Mouse (Mus musculus) liver, postnatal 0 days (tissue): ENCODE results near the gene Cxcr6. TPM values are rescaled to one million over a fixed set of nuclear protein-coding genes. Genes with fewer than 3 reads are reported as not detected.
A peak's percentile ranks its signal among the peaks of the same experiment; 100 is the strongest.

ENCODE experiments used
- ATAC-seq: fragments of 200-750 bp; cut with Nextera tagmentation; 2 replicates; pipeline ENCODE4 v1.8.0; 2017; ENCODE audit warnings: mild to moderate bottlenecking, moderate library complexity
- DNase-seq: peaks from one replicate; pipeline ENCODE4 v3.0.0-alpha.2; 2016
- H3K27ac ChIP-seq: fragments of 300-500 bp; sonication (generic); 2 replicates; pipeline ENCODE4 v1.5.1; 2014; ENCODE audit warnings: antibody characterized with exemption, moderate library complexity, mild to moderate bottlenecking, low read depth
- H3K27me3 ChIP-seq: fragments of 300-500 bp; sonication (generic); 2 replicates; pipeline ENCODE4 v1.6.1; 2014; ENCODE audit warnings: low read length, control low read depth, mixed read lengths; ENCODE audit not compliant: insufficient read depth
- H3K36me3 ChIP-seq: fragments of 300-500 bp; sonication (generic); replicated peaks from 2 replicates; pipeline ENCODE4 v1.6.1; 2014; ENCODE audit warnings: mild to moderate bottlenecking, control low read depth, low read length, moderate library complexity, mixed read lengths; ENCODE audit not compliant: insufficient read depth
- H3K4me1 ChIP-seq: fragments of 300-500 bp; sonication (generic); 2 replicates; pipeline ENCODE4 v1.6.1; 2014; ENCODE audit warnings: antibody characterized with exemption, mild to moderate bottlenecking, control low read depth; ENCODE audit not compliant: insufficient read depth
- H3K4me2 ChIP-seq: fragments of 300-500 bp; sonication (generic); 2 replicates; pipeline ENCODE4 v1.6.1; 2014; ENCODE audit warnings: low read depth, mild to moderate bottlenecking, low read length, moderate library complexity, mixed read lengths
- H3K4me3 ChIP-seq: fragments of 300-500 bp; sonication (generic); 2 replicates; pipeline ENCODE4 v1.5.1; 2014; ENCODE audit warnings: low read depth, low read length
- H3K9ac ChIP-seq: fragments of 300-500 bp; sonication (generic); replicated peaks from 2 replicates; pipeline ENCODE4 v1.6.1; 2014; ENCODE audit warnings: mild to moderate bottlenecking, moderate library complexity
- H3K9me3 ChIP-seq: fragments of 300-500 bp; sonication (generic); 2 replicates; pipeline ENCODE4 v1.6.1; 2016; ENCODE audit warnings: mild to moderate bottlenecking, control low read depth, low read length, mixed read lengths
- CTCF ChIP-seq: sonication (generic); IDR thresholded peaks from 2 replicates; pipeline ENCODE4 v1.5.1; 2016; ENCODE audit warnings: antibody characterized with exemption, low read depth
- EP300 ChIP-seq: IDR thresholded peaks from 2 replicates; pipeline ENCODE4 v1.6.1; 2016; ENCODE audit warnings: antibody characterized with exemption, low read depth, mild to moderate bottlenecking
- WGBS: fragments of 180-500 bp; shearing (Covaris S2); extraction: QIAGEN DNeasy Blood & Tissue Kit; methylation state at CpG from one replicate; pipeline ENCODE4 v1.1.7; 2014; ENCODE audit not compliant: insufficient replicate concordance; 5-methylcytosine and 5-hydroxymethylcytosine counted together
- polyA plus RNA-seq: library from polyadenylated mRNA; unstranded; fragments of >200 nt; fragmentation: Nextera tagmentation; extraction: Ambion mirVana; gene quantifications from 2 replicates; pipeline ENCODE4 v1.2.1, GENCODE M21; 2015

Cxcr6 gene
- polyA plus RNA-seq, 1 experiment from 2014 or later: 0.56 TPM

DNA sequence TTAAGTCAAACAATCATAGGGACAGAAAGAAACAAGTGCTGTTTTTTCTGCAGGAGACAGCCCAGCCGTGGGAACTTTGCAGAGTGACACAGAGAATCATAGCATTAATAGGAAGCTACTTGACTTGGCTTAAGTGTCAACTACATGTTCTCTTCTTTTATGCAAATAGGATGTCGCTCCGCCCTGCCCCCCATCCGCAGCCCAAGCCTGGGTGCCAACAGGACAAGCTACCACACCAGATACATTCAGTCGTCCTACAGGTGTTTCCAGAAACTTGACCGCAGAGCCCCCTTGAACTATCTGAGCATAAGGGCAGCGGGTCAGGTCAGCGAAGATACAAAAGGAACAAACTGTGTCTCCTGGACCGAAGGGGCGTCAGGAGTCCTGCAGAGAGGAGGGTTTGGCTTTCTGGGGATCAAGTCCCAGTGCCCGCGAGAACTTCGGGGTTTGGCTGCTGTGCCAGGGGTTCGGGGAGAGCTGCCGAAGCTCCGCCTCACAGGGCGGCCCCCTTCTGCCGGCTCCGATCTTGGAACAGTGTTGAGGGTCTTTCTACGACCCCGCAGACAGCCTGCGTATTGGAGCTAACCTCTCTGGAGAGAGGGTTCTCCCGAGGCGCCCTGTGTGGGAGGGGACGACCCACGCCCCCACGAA lies 44.9 kb downstream of the Cxcr6 start:
- under 1% methylated on average over 27 of the region's 27 CpGs for WGBS
- ATAC-seq: peak; percentile 63

DNA sequence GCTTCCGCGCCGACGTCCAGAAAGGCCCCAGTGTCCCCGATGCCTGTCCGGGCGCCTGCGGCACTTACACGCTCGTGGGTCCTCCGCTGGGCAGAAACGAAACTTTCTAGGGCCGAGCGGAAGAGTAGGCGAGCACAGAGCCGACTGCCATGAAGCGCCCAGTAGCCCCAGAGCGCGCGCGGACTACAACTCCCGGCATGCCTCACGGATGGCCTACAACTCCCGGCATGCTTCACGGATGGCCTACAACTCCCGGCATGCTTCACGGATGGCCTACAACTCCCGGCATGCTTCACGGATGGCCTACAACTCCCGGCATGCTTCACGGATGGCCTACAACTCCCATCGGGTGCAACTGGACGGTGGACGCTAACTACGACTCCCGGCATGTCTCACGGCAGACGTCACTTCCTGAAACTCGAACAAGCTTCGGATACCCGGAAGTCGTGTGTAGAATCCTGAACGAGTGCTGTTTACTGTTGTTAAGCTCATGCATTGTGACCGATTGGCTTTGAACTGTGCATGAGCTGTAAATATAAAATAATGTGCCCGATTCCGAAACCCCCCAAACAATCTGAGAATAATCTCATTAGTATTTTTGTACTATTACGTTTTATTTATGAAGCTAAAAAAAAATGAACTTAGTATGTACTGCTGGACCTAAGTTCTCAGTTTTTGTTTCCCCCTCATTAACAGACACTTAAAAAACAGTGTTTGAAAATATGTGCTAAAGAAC lies 45.6 kb downstream of the Cxcr6 start, which contains the start of gene Fyco1:
Gene Fyco1 (minus strand): TSS at position 187 of the 736 bp plus-strand sequence.
- peak; percentile 92 for ATAC-seq
- TF ChIP-seq CTCF (no peak), EP300 (peak; percentile 48; the same call in 1 of the 2 replicates)
- under 1% methylated on average over 47 of the region's 47 CpGs for WGBS
- Histone ChIP-seq H3K27me3 (no peaks in the 10 kb centered on the region), H3K27ac (peak within 1 kb of the TSS; percentile 97), H3K4me1 (peaks cover 20% of the 10 kb centered on the region), H3K9me3 (no peaks in the 10 kb centered on the region), H3K4me2 (peak within 1 kb of the TSS; percentile 76), H3K36me3 (no peaks in the 10 kb centered on the region), H3K4me3 (peak within 1 kb of the TSS; percentile 75), H3K9ac (peak within 1 kb of the TSS; percentile 91)
- DNase-seq: peak; percentile 90

More for the DNA sequence above, 44.9 kb downstream of the Cxcr6 start:
- H3K4me1 ChIP-seq: peaks cover 20% of the 10 kb centered on the region
- peak overlapping the region; percentile 97 for H3K27ac ChIP-seq
- H3K9ac ChIP-seq: peak overlapping the region; percentile 91
- peak overlapping the region; percentile 76 for H3K4me2 ChIP-seq
- no peaks in the 10 kb centered on the region for H3K27me3 ChIP-seq
- H3K9me3 ChIP-seq: no peaks in the 10 kb centered on the region
- TF ChIP-seq CTCF (0 out of 2 replicates have a peak, but pooled peaks have one; percentile 2), EP300 (0 out of 2 replicates have a peak, but pooled peaks have one; percentile 4)
- no peaks in the 10 kb centered on the region for H3K36me3 ChIP-seq
- H3K4me3 ChIP-seq: peak overlapping the region; percentile 75
- peak; percentile 80 for DNase-seq

DNA sequence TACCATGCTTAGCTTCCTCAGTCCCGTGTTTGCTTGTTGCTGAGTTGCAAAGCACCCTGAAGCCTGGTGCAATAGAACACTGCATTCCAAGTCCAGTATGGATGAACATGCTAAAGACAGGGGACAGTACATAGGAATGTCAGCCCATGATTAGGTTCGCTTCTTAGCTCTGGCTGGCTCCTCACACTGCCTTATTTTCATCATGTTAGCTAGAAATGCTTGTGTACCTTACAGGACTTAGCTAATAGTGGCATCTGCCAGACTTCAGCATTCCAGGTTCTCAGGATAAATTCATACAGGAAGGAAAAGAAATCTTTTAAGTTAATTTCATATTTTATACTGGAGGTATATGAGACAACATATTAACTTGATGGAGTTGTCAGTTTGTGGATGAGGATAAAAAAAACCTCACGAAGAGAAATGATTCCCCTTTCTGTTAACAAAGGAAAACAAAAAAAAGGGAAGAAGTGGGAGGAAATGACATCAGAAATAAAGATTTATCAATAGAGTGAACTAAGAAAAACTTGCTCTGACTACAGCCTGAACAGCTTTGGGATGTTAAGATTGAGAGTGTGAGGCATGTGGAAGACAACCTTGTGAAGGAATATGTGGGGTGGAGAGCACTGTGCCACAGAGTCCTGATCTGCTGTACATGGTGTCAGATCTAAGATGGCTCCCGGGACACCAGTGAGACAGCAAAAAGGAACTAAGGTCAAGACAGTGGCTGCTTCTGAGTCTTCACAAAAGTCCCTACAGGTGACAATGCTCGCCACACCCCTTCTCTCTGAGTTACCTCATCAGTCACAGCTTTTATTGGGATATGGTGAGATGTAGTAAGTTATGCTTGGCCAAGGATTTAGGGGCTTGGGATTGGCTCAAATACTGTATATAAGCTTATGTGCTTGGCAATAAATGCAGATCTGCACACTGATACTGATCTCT lies 46.4 kb downstream of the Cxcr6 start:
- DNase-seq: peak; percentile 15
- no peaks in the 10 kb centered on the region for H3K27me3 ChIP-seq
- TF ChIP-seq EP300 (no peak), CTCF (no peak)
- no peaks in the 10 kb centered on the region for H3K36me3 ChIP-seq
- H3K9me3 ChIP-seq: no peaks in the 10 kb centered on the region
- peak overlapping the region; percentile 61 for H3K27ac ChIP-seq
- peak overlapping the region; percentile 39 for H3K4me3 ChIP-seq
- H3K9ac ChIP-seq: peak overlapping the region; percentile 41
- H3K4me1 ChIP-seq: peaks cover 20% of the 10 kb centered on the region
- WGBS: 48% methylated on average over 5 of the region's 5 CpGs
- ATAC-seq: no peak
- H3K4me2 ChIP-seq: peak overlapping the region; percentile 65

DNA sequence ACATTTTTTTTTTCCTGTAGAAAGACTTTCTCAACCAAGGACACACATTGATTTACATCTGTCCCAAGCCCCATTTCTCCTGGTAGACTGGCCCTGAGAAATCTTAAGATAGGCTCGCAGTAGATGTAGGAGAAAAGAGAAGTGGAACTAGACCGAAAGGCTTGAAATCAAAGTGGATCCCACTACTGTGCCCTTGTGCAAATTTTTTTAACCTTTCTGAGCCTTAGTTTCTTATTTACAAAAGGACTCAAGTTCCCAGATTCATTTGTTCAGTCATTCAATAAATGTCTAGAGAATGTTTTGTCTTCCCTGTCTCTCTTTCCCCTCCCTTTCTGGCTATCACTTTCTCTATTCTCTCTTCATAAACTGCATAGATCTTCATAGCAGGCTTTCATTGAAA lies 50.6 kb downstream of the Cxcr6 start:
- Histone ChIP-seq H3K4me1 (peaks cover 4% of the 10 kb centered on the region), H3K27ac (no peak overlapping the region), H3K27me3 (no peaks in the 10 kb centered on the region), H3K4me2 (no peak overlapping the region), H3K4me3 (no peak overlapping the region), H3K9me3 (no peaks in the 10 kb centered on the region), H3K9ac (no peak overlapping the region), H3K36me3 (no peaks in the 10 kb centered on the region)
- 58% methylated on average over 2 of the region's 2 CpGs for WGBS
- TF ChIP-seq CTCF: no peak
- no peak for TF ChIP-seq EP300
- DNase-seq (no peak), ATAC-seq (no peak)

Other genes starting within 250 kb of the Cxcr6 start
- 0.09 and 0.16 TPM in 2 replicates for gene Slc6a20b, start 173.9 kb upstream of the Cxcr6 start, polyA plus RNA-seq
- gene Ccr9, start 128.0 kb upstream of the Cxcr6 start, polyA plus RNA-seq: 0.19 and 0.23 TPM in 2 replicates
- gene Slc6a20a, start 127.6 kb upstream of the Cxcr6 start, polyA plus RNA-seq: 2.3 and 2.4 TPM in 2 replicates
- gene Lztfl1, start 88.8 kb upstream of the Cxcr6 start, polyA plus RNA-seq: 16.6 and 16.8 TPM in 2 replicates
- 3.3 and 4.3 TPM in 2 replicates for gene Fyco1, start 45.4 kb downstream of the Cxcr6 start, polyA plus RNA-seq
- gene Xcr1, start 55.6 kb downstream of the Cxcr6 start, polyA plus RNA-seq: 0.11 TPM in 2 replicates
- gene Ccr1, start 162.2 kb downstream of the Cxcr6 start, polyA plus RNA-seq: 2.9 and 3.0 TPM in 2 replicates
- 0.09 TPM in 1 of 2 replicates, not detected in the other for gene Ccr1l1, start 171.9 kb downstream of the Cxcr6 start, polyA plus RNA-seq
- gene Ccr3, start 215.5 kb downstream of the Cxcr6 start, polyA plus RNA-seq: 0.40 and 0.42 TPM in 2 replicates